Mouse (Mus musculus) T-cell, adult 2 months (primary cell): ENCODE measurements around the gene Fgf12.

Source experiments
- DNase-seq: peaks from one replicate; pipeline ENCODE4 v3.0.0; 2022; ENCODE audit warnings: low spot score

The Fgf12 gene

GRCm38 (mm10) chr16:28610940-28611339 lies 141.9 kb downstream of the Fgf12 start:
- no peak for DNase-seq

- no peak for DNase-seq
Measured at GRCm38 (mm10) chr16:28603155-28603554, 149.7 kb downstream of the Fgf12 start.

- no peak for DNase-seq
Measured at GRCm38 (mm10) chr16:28601723-28602122, 151.1 kb downstream of the Fgf12 start.

GRCm38 (mm10) chr16:28596112-28596511 lies 156.8 kb downstream of the Fgf12 start:
- DNase-seq = no peak

GRCm38 (mm10) chr16:28593075-28593915 lies 159.6 kb downstream of the Fgf12 start:
- DNase-seq = no peak

GRCm38 (mm10) chr16:28592466-28592865 lies 160.4 kb downstream of the Fgf12 start:
- no peak for DNase-seq

GRCm38 (mm10) chr16:28591583-28591982 lies 161.3 kb downstream of the Fgf12 start:
- DNase-seq = no peak

- DNase-seq = no peak
Measured at GRCm38 (mm10) chr16:28572212-28572611, 180.7 kb downstream of the Fgf12 start.

GRCm38 (mm10) chr16:28564716-28565217 lies 188.1 kb downstream of the Fgf12 start:
- DNase-seq = no peak

- no peak for DNase-seq
Measured at GRCm38 (mm10) chr16:28564075-28564715, 188.7 kb downstream of the Fgf12 start.

- no peak for DNase-seq
Measured at GRCm38 (mm10) chr16:28562847-28563246, 190.0 kb downstream of the Fgf12 start.

- no peak for DNase-seq
Measured at GRCm38 (mm10) chr16:28555219-28555618, 197.6 kb downstream of the Fgf12 start.

- no peak for DNase-seq
Measured at GRCm38 (mm10) chr16:28539423-28539822, 213.4 kb downstream of the Fgf12 start.

GRCm38 (mm10) chr16:28517596-28518524 lies 235.0 kb downstream of the Fgf12 start:
- no peak for DNase-seq

GRCm38 (mm10) chr16:28512446-28512845 lies 240.4 kb downstream of the Fgf12 start:
- no peak for DNase-seq

- DNase-seq = no peak
Measured at GRCm38 (mm10) chr16:28511413-28511812, 241.5 kb downstream of the Fgf12 start.

GRCm38 (mm10) chr16:28497971-28498607 lies 254.8 kb downstream of the Fgf12 start:
- DNase-seq = no peak

GRCm38 (mm10) chr16:28491711-28492110 lies 261.2 kb downstream of the Fgf12 start:
- DNase-seq = no peak

- no peak for DNase-seq
Measured at GRCm38 (mm10) chr16:28490515-28490914, 262.4 kb downstream of the Fgf12 start.

- DNase-seq = no peak
Measured at GRCm38 (mm10) chr16:28484920-28485319, 267.9 kb downstream of the Fgf12 start.

- DNase-seq = no peak
Measured at GRCm38 (mm10) chr16:28479022-28479421, 273.8 kb downstream of the Fgf12 start.

- DNase-seq = no peak
Measured at GRCm38 (mm10) chr16:28476651-28477050, 276.2 kb downstream of the Fgf12 start.
